Mouse (Mus musculus) spleen, adult 2 months (tissue): ENCODE data around the gene Gpr37l1. TPM values are rescaled to one million over a fixed set of nuclear protein-coding genes. Genes with fewer than 3 reads are reported as not detected.

Experiments
- DNase-seq, 2 experiments: peaks; one replicate each; pipeline versions ENCODE4 v3.0.0 to v3.0.0-alpha.2; 2012 to 2021; ENCODE audit warnings: low spot score in 2 of 2, low read depth in 1 of 2
- H3K27ac ChIP-seq: fragments of 200-500 bp; 2 replicates; pipeline ENCODE4 v1.5.1; 2012; ENCODE audit warnings: low read length, inconsistent platforms; ENCODE audit not compliant: insufficient read depth
- H3K27me3 ChIP-seq: fragments of 200-500 bp; 2 replicates; pipeline ENCODE4 v1.6.1; 2012; ENCODE audit warnings: mild to moderate bottlenecking, moderate library complexity, low read length, inconsistent platforms; ENCODE audit not compliant: control insufficient read depth, insufficient read depth
- H3K36me3 ChIP-seq: fragments of 200-500 bp; 2 replicates; pipeline ENCODE4 v1.6.1; 2012; ENCODE audit warnings: mild to moderate bottlenecking, low read length, inconsistent platforms; ENCODE audit not compliant: control insufficient read depth, insufficient read depth
- H3K4me1 ChIP-seq: fragments of 200-500 bp; 2 replicates; pipeline ENCODE4 v1.6.1; 2011; ENCODE audit warnings: inconsistent platforms; ENCODE audit not compliant: control insufficient read depth, insufficient read depth, insufficient read length
- H3K4me3 ChIP-seq: fragments of 200-500 bp; 2 replicates; pipeline ENCODE4 v1.5.1; 2011; ENCODE audit warnings: mild to moderate bottlenecking, inconsistent platforms; ENCODE audit not compliant: insufficient read depth, insufficient read length; ENCODE audit errors: extremely low read depth
- CTCF ChIP-seq: fragments of 200-500 bp; IDR thresholded peaks from 2 replicates; pipeline ENCODE4 v1.5.1; 2011; ENCODE audit warnings: mild to moderate bottlenecking, inconsistent platforms; ENCODE audit not compliant: insufficient read depth, insufficient read length, insufficient replicate concordance; ENCODE audit errors: extremely low read depth
- POLR2A ChIP-seq: fragments of 200-500 bp; IDR thresholded peaks from 2 replicates; pipeline ENCODE4 v1.6.1; 2011; ENCODE audit warnings: low read depth, low read length, inconsistent platforms
- WGBS: fragments of 180-500 bp; shearing (Covaris S2); methylation state at CpG from one replicate; pipeline ENCODE4 v1.1.7; 2018; 5-methylcytosine and 5-hydroxymethylcytosine counted together
- polyA plus RNA-seq: library from polyadenylated mRNA; depleted of rRNA; stranded (reverse); fragments of >200 nt; gene quantifications from 2 replicates; pipeline ENCODE4 v1.2.3, GENCODE M21; 2012

The Gpr37l1 gene
- polyA plus RNA-seq, 1 experiment: 0.16 TPM

DNA sequence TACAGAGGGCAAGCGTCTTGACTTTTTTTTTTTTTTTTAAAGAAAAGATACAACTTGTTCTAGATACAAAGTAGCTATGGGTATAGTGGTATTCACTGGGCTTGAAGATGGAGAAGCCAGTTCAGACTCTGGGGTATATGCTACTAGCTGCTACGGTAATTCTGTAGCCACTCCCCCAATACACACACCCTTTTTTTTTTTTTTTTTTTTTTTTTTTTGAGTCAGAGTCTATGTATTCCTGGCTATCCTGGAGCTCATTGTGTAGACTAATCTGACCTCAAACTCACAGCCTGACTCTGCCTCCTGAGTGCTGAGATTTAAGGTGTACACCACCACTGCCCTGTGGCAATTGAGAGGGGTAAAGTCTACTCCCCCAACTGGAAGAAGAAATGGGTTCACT is 25.0 kb downstream of the Gpr37l1 start:
- WGBS: 82% methylated on average over 2 of the region's 2 CpGs
- Histone ChIP-seq H3K36me3 (peaks cover 12% of the 10 kb centered on the region), H3K4me1 (peaks cover 7% of the 10 kb centered on the region; the same call in 1 of the 2 replicates)

DNA sequence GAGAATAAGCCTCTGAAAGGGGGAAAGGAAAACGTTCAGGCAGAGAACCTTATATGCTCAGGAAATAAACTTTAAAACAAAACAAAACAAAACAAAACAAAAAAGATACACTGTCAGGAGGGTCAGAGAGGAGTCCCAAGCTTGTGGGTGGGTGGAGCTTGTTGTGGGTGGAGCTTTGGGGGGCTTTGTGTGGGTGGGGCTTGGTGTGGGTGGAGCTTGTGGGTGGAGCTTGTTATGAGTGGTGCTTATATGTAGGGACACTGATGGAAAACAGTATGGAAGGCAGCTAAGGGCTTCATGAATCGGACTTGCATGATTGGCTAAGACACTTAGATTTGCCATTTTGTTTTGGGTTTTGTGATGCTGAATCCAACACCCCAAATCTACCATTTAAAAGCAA is 27.6 kb downstream of the Gpr37l1 start:
- no peak for TF ChIP-seq POLR2A
- no peak for TF ChIP-seq CTCF

More for the DNA sequence above, 25.0 kb downstream of the Gpr37l1 start:
- H3K4me3 ChIP-seq: no peak overlapping the region
- TF ChIP-seq CTCF: no peak
- TF ChIP-seq POLR2A: no peak
- no peaks in the 10 kb centered on the region for H3K27me3 ChIP-seq
- no peak overlapping the region for H3K27ac ChIP-seq
- no peak for DNase-seq

DNA sequence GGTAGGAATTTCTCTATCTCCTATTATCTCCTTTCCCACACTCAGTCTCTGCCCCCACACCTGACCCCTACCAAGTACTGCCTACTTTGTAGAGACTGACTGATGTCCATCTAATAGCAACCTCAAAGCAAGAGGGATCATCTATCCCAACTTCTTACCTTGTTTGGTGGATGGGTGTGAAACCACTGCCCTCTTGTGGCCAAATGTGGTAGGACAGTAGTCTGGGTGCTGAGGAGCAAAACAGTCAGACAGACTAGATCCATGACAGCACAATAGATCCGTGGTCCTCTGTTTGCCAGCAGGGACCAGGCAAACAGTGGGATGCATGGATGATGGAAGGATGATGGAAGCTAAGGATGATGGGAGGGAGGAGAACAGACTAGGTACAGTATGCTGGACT is 31.0 kb downstream of the Gpr37l1 start:
- Histone ChIP-seq H3K27ac (no peak overlapping the region), H3K27me3 (no peaks in the 10 kb centered on the region), H3K4me3 (no peak overlapping the region), H3K4me1 (peaks cover 21% of the 10 kb centered on the region; the same call in 1 of the 2 replicates), H3K36me3 (peaks cover 7% of the 10 kb centered on the region)
- TF ChIP-seq POLR2A (no peak), CTCF (peak; percentile 65; the same call in 1 of the 2 replicates)
- 14% methylated on average over 1 of the region's 1 CpGs for WGBS
- DNase-seq: peak; percentile 62 to 63

More for the DNA sequence above, 27.6 kb downstream of the Gpr37l1 start:
- Histone ChIP-seq H3K27ac (no peak overlapping the region), H3K4me3 (no peak overlapping the region), H3K36me3 (peaks cover 16% of the 10 kb centered on the region), H3K27me3 (no peaks in the 10 kb centered on the region), H3K4me1 (peaks cover 6% of the 10 kb centered on the region; the same call in 1 of the 2 replicates)
- no peak for DNase-seq
- WGBS: 88% methylated on average over 2 of the region's 2 CpGs

DNA sequence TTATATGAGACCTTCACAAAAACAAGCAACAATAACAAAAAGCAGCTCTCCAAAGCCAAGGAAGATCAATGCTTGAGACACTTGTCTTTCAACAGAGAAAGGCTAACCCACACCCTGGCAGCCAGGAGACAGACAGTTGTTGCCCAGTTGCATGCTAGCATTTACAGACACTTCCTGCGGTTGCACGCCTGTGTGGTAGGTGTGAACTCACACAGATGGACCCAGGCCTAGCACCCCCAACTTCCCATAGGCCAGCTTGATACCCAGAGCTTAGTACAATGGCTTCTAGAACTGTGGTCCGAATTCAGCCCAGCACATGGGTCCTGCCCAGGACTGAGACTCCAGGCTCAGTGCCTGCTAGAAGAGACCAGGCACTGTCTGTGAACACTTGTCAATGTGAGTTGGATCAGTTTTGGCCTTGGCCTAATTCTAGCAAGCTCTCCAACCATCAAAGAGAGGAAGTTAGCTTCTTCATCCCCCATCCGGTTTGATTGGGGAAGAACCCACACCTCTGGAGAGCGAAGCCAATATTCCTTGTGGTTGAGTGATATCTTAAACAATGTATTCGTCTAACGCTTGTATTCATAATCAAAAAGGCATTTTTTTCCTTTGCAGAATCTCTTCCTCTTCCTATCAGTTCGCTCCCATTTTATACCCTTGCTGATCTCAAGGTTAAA is 32.2 kb downstream of the Gpr37l1 start:
- H3K27me3 ChIP-seq: no peaks in the 10 kb centered on the region
- DNase-seq: no peak
- peaks cover 7% of the 10 kb centered on the region for H3K36me3 ChIP-seq
- H3K27ac ChIP-seq: no peak overlapping the region
- H3K4me3 ChIP-seq: no peak overlapping the region
- 40% methylated on average over 8 of the region's 8 CpGs for WGBS
- TF ChIP-seq POLR2A (no peak), CTCF (no peak)
- peaks cover 30% of the 10 kb centered on the region; the same call in 1 of the 2 replicates for H3K4me1 ChIP-seq

DNA sequence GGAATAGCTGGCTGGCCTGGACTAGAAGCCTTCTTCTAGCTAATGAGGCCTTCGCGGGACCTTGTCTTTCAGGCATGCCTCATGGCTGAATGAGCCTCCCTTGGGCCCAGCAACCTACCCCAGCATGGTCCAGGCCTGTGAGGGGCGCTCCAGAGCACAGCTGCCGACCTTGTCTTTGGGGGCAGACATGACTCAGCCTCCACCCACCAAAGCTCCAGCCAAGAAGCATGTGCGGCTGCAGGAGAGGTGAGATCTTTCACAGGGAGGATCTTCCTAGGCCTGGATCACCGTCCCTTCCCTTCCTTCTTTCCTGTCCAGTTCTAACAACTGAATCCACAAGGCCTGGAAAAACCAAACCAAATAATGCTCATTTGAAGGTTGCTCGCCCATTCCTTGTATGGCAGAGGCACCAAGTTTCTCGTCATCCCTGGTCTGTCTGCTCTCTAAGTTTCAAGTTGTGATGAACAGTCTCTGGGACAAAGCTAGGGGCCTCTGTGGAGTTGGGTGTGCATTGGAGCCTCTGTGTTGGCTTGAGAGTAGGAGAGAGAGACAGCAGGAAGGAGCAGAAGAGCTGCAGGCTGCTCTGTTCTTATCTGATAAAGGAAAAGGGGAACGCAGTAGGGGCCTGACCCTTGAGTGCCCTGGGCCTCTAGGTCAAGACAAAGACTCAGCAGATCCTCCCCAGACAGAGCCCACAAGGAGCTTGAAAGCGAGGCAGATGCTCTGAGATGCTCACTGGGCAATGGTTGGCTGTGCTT is 33.6 kb downstream of the Gpr37l1 start:
- H3K4me3 ChIP-seq: peak overlapping the region; percentile 53; the same call in 1 of the 2 replicates
- no peak for DNase-seq
- peaks cover 43% of the 10 kb centered on the region; the same call in 1 of the 2 replicates for H3K4me1 ChIP-seq
- WGBS: 26% methylated on average over 10 of the region's 10 CpGs
- H3K27me3 ChIP-seq: no peaks in the 10 kb centered on the region
- peaks cover 4% of the 10 kb centered on the region; the same call in 1 of the 2 replicates for H3K36me3 ChIP-seq
- H3K27ac ChIP-seq: peak overlapping the region; percentile 80
- TF ChIP-seq POLR2A: no peak
- no peak for TF ChIP-seq CTCF

DNA sequence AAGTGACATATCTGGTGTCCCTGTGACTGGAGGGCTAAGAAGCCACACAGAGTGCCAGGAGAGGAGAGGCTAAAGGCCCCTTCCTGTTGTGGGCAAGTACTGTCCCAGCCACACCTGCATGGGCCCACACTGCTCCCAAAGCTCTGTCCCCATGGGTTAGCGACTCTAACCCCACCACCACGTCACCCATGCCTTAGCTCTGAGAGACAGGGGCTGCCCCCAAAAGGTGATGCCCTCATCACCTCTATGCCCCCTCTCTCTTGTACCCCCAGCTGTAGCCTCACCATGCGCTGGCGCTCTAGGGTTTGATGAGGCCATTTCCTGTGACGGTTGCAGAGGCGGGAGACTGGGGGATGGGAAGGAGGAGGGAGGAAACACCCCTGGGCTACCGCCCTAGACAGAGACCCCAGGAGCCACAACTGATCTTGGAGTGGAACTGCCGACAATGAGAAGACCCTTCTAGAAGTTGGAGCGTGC is 34.5 kb downstream of the Gpr37l1 start:
- TF ChIP-seq POLR2A (no peak), CTCF (no peak)
- Histone ChIP-seq H3K27ac (peak overlapping the region; percentile 80), H3K27me3 (no peaks in the 10 kb centered on the region), H3K4me3 (peak overlapping the region; percentile 53), H3K36me3 (peaks cover 4% of the 10 kb centered on the region; the same call in 1 of the 2 replicates), H3K4me1 (peaks cover 52% of the 10 kb centered on the region; the same call in 1 of the 2 replicates)
- peak in 1 of 2 experiments; percentile 68 for DNase-seq
- WGBS: 15% methylated on average over 9 of the region's 9 CpGs
